Mouse (Mus musculus) brain, embryonic 14.5 days (tissue): ENCODE results near the gene Tmem191c.

Source experiments
- CTCF ChIP-seq: fragments of 200-500 bp; IDR thresholded peaks from 2 replicates; pipeline ENCODE4 v1.5.1; 2012; ENCODE audit warnings: inconsistent platforms, mild to moderate bottlenecking, moderate library complexity, borderline replicate concordance; ENCODE audit not compliant: insufficient read depth, insufficient read length; ENCODE audit errors: extremely low read depth
- POLR2A ChIP-seq: fragments of 200-500 bp; IDR thresholded peaks from 2 replicates; pipeline ENCODE4 v1.6.1; 2012; ENCODE audit warnings: mild to moderate bottlenecking, inconsistent platforms, borderline replicate concordance; ENCODE audit not compliant: poor library complexity, insufficient read depth, insufficient read length, severe bottlenecking; ENCODE audit errors: extremely low read depth

DNA sequence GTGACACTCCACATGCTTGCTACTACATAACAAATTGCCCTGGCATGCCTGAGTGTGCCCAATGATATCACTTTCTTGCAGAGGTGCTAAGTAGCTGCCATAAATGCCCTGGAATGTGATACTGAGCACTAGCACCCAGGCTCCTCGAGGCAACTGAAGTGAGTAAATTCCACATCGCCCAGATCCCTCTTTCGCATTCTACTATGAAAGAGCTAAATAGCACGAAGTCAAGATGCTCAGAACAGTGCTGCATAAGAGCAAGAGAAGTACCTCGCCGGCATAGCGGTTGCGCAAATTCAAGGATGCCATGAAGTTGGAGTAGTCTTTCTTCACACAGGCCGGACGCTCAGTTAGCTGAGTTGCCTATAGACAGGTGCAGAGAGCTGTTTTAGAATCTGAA lies 33.2 kb downstream of the Tmem191c start:
- TF ChIP-seq POLR2A (no peak), CTCF (no peak)
